Mouse (Mus musculus) thymus, postnatal 14 days (tissue): Measurements from ENCODE around the gene Pcsk1n.
A peak's percentile ranks its signal among the peaks of the same experiment; 100 is the strongest.

Experiments
- DNase-seq: peaks from one replicate; pipeline ENCODE4 v3.0.0; 2021

Pcsk1n gene

DNA sequence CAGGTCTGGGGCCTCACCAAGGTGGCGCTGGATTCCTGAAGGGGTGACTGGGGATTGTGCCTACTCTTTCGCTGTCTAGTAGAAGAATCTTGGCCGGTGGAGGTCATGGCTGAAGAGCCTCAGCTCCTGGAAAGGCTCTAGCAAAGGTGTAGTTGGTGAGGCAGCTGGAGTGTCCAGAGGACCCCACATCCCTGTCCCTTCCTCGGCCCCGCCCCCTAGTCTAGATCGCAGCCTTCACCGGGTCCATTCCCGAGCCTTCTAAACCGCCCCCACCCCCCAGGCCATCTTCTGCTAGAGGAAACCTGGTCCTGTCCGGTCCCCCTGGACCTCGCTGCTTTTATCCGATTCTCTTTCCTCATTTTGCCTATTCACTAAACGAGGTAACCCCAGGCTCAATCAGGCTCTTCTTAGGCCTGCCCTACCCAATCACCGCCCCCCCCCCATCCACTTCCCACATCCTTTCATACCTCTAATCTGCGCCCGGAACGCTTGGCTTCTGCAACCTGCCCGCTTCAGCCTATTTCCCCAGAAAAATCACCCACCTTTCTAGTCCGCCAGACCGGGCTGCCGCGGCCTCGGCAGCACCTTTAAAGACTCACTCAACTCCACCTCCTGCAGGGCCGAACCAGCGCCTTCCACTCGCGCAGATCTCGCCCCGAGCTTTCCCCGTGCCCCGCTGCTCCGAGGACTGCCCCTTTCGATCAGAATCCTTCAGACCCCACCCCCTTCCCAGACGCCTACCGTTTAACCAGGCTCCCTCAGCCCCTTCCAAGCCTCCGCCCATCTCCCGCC is 27.7 kb downstream of the Pcsk1n start, which contains the start of gene Hdac6:
Hdac6 (minus strand) TSS at position 782 of the 792 bp plus-strand sequence.
- peak; percentile 10 for DNase-seq

DNA sequence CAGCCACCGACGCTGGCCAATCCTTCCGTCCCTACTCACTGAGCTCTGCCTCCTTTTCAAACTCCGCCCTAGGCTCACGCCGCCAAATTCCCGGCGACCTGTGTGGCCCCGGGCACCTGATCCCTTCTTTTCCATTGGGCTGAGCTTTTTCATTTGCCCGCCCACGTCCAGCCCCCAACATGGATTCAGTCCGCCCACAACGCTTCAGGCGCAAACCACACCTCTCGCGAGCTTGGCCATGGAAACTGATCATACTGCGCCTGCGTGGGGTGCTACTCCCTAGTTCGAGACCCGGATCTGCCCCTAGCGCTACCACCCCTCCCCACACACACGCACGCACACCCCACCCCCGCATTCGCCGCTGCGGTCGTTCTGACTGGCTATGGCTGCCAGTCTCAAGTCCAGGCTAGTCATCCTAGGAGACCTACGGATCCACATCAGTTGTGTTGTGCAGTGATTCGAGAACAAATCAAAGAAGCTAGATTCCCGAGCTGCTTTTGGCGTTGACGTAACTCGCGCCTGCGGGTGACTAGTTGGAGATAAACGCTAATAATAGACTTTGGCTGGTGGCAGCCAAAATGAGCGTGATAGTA is 28.4 kb downstream of the Pcsk1n start:
- DNase-seq: peak; percentile 78

- no peak for DNase-seq
These were observed 30.5 kb downstream of the Pcsk1n start for GRCm38 (mm10) chrX:7950091-7950490.

DNA sequence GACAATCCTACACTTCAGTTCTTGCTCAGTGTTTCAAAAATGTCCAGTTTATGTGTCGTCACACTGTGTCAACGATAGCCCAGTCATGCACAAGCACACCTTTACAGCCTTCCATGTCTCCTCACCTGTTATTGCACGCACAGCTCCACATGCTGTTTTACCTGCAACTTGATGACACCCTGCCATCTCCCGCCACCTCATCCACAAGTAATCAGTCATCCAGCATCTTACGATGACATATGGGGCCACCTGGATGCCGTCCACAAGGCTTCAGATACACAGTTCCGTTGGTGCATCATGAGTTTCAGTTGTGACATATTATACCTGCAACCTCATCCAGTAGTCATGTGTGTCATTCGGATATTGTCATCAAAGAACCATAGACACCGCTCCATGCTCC is 39.2 kb downstream of the Pcsk1n start:
- DNase-seq: no peak

DNA sequence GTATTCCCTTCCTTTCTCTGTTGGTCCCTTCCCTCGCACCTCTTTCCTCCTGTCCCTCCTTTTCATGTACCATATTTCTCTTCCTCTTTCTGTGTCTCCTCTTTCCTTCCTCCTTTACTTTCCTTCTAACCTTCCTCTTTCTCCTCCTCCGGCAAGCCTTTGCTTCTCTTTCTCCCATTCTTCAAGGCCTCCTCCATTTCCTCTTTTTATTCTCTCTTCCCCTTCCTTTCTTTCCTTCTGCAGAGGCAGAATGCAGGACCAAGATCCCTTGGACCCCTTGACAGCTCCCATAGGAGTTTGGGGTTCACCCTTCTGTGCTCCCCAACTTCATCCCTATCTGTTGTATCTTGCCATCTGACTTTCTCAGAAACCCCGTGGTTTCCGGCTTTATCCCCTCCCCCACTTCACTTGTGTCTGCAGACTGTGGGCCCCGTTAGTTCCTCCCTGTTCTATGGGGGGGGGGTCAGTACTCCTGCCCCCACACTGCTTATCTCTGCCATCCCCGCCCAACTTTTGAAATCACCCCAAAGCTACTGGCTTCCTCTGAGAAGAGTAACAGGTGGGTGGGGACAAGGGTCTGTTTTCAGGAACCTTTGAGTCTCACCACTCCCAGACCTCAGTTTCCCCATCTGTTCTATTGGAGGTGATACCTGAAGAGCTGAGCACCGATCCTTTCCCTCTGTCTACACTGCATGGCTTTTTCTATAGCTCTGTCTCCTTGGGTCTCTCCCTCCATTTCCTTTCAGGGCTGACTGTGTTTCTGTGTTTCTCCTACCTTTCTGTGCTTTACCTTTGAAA is 44.4 kb downstream of the Pcsk1n start:
- DNase-seq: peak; percentile 61

DNA sequence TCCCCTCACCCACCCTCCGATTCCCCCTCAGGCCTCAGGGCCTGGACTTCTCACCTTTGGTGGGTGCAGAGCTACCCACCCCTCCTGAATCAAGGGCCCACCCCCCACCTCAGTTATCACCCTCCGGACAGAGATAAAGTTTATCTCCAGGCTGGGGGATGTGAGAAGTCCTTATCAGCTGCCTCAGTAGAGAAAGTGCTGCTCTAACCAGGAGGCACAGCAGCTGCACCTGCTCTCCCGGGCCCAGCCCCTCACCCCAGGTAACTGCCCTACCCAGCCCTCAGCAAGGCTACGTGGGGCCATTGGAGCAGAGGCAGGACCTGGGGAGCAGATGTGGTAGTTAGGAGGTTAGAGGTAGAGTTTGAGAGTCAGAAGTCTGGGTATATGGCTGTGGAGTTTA is 46.5 kb downstream of the Pcsk1n start:
- DNase-seq: no peak

- no peak for DNase-seq
These were observed 48.1 kb downstream of the Pcsk1n start for GRCm38 (mm10) chrX:7967596-7968201.

DNA sequence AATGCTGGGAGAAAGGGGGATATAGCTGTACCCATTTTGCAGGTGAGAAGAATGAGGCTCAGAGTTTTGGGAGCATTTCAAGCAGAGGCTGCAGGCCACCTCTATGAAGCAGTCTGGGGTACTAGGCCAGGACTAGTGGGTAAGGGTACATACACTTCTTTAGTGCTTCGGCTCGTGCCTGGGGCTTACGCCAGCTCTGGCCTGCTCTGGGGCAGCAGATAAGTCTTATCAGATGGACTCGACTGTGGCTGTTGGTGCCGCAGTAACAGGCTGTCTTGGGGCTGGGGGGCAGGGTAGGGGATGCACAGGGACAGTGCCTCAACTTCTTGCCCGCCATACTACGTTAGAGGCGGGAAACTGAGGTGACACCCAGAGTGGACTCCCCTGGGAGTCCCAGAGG is 48.6 kb downstream of the Pcsk1n start:
- DNase-seq: no peak

- no peak for DNase-seq
These were observed 49.3 kb downstream of the Pcsk1n start for GRCm38 (mm10) chrX:7968899-7969298.

DNA sequence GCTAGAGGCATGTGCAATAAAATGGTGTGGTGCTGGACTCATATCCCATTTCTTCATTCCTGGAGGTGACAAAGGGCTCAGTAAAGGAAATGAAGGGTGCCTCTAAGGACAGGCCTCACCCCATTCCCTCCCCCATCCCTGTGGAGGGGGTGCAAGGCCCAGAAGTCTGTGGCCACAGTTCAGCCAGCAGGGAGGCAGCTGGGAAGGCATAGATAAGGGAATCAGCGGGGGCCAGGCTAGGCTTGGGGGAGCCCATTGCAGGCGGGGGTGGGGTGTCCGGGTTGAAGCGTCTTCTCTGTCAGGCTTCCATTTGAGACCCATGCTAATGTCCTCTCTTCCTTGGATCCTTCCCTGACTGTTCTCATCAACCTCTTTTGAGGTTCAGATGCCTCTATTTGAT is 51.7 kb downstream of the Pcsk1n start:
- DNase-seq: no peak
